Mouse (Mus musculus) embryonic fibroblast, embryonic 13.5 days (primary cell): Measurements from ENCODE around the gene Hsd17b13.

Experiments
- CTCF ChIP-seq: IDR thresholded peaks from 2 replicates; pipeline ENCODE4 v1.5.1; 2011; ENCODE audit warnings: mild to moderate bottlenecking, control low read depth, low read length, moderate library complexity, borderline replicate concordance; ENCODE audit not compliant: insufficient read depth
- POLR2A ChIP-seq: IDR thresholded peaks from 2 replicates; pipeline ENCODE4 v1.6.1; 2011; ENCODE audit warnings: low read depth, mild to moderate bottlenecking, control low read depth, low read length, moderate library complexity

- TF ChIP-seq POLR2A = no peak
- peak; percentile 66; the same call in 1 of the 2 replicates for TF ChIP-seq CTCF
Measured at GRCm38 (mm10) chr5:103993601-103994000, 16.4 kb upstream of the Hsd17b13 start.
